Mouse (Mus musculus) kidney, postnatal 0 days (tissue): ENCODE results near the gene Itih4. TPM values are rescaled to one million over a fixed set of nuclear protein-coding genes. Genes with fewer than 3 reads are reported as not detected.

Experiments used
- ATAC-seq: fragments of 200-750 bp; cut with Nextera tagmentation; replicated peaks from 2 replicates; pipeline ENCODE4 v1.8.0; 2017; ENCODE audit warnings: low read depth, moderate number of reproducible peaks, moderate TSS enrichment, moderate library complexity; ENCODE audit not compliant: low FRiP score
- DNase-seq: peaks from one replicate; pipeline ENCODE4 v3.0.0-alpha.2; 2016; ENCODE audit warnings: low spot score
- H3K27ac ChIP-seq: fragments of 300-500 bp; sonication (generic); 2 replicates; pipeline ENCODE4 v1.5.1; 2014; ENCODE audit warnings: mild to moderate bottlenecking
- H3K27me3 ChIP-seq: fragments of 300-500 bp; sonication (generic); 2 replicates; pipeline ENCODE4 v1.6.1; 2014; ENCODE audit warnings: low read length, mixed read lengths; ENCODE audit not compliant: insufficient read depth
- H3K36me3 ChIP-seq: fragments of 300-500 bp; sonication (generic); 2 replicates; pipeline ENCODE4 v1.6.1; 2014; ENCODE audit warnings: low read length, mixed read lengths; ENCODE audit not compliant: insufficient read depth
- H3K4me1 ChIP-seq: fragments of 300-500 bp; sonication (generic); replicated peaks from 2 replicates; pipeline ENCODE4 v1.6.1; 2014; ENCODE audit warnings: antibody characterized with exemption, low read length, mixed read lengths; ENCODE audit not compliant: insufficient read depth
- H3K4me2 ChIP-seq: fragments of 300-500 bp; sonication (generic); 2 replicates; pipeline ENCODE4 v1.6.1; 2014; ENCODE audit warnings: mild to moderate bottlenecking, low read length, moderate library complexity, mixed read lengths
- H3K4me3 ChIP-seq: fragments of 300-500 bp; sonication (generic); replicated peaks from 2 replicates; pipeline ENCODE4 v1.5.1; 2014; ENCODE audit warnings: low read depth, low read length
- H3K9ac ChIP-seq: fragments of 300-500 bp; sonication (generic); 2 replicates; pipeline ENCODE4 v1.6.1; 2014; ENCODE audit warnings: low read depth, low read length
- H3K9me3 ChIP-seq: fragments of 300-500 bp; sonication (generic); replicated peaks from 2 replicates; pipeline ENCODE4 v1.6.1; 2016; ENCODE audit warnings: low read length, inconsistent platforms, mixed read lengths
- CTCF ChIP-seq: IDR thresholded peaks from 2 replicates; pipeline ENCODE4 v1.5.1; 2016; ENCODE audit warnings: antibody characterized with exemption, low read depth, mild to moderate bottlenecking, moderate library complexity
- WGBS: fragments of 180-500 bp; shearing (Covaris S2); extraction: QIAGEN DNeasy Blood & Tissue Kit; methylation state at CpG from one replicate; pipeline ENCODE4 v1.1.7; 2014; 5-methylcytosine and 5-hydroxymethylcytosine counted together
- polyA plus RNA-seq: library from polyadenylated mRNA; unstranded; fragments of >200 nt; fragmentation: Nextera tagmentation; extraction: Ambion mirVana; gene quantifications from 2 replicates; pipeline ENCODE4 v1.2.1, GENCODE M21; 2015

The Itih4 gene
- polyA plus RNA-seq, 1 experiment from 2014 or later = 0.17 TPM

DNA sequence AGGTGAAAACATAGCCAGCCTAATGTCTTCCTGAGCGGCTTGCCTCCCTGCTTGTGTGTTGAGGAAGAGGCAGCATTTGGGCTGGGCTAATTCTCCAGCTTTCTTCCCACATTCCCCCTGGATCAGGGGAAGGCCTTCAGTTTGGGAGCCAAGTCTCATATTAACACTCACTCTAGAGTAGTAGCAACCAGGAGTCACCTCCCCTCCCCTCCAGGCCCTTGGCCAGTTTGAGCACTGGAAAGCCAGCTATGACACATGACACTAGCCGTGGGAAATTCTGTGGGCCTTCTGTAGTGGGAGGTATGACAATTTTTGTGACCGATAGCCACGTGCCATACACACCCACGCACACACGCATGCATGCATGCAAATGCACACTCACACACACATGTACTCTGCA, 19.7 kb downstream of the Itih4 start:
- H3K4me1 ChIP-seq = no peaks in the 10 kb centered on the region
- H3K27ac ChIP-seq = no peak overlapping the region
- ATAC-seq = no peak
- H3K9me3 ChIP-seq = no peaks in the 10 kb centered on the region
- no peaks in the 10 kb centered on the region for H3K36me3 ChIP-seq
- H3K4me2 ChIP-seq = no peak overlapping the region
- no peak for TF ChIP-seq CTCF
- H3K27me3 ChIP-seq = no peaks in the 10 kb centered on the region
- no peak overlapping the region for H3K4me3 ChIP-seq
- 91% methylated on average over 6 of the region's 6 CpGs for WGBS
- H3K9ac ChIP-seq = no peak overlapping the region
- DNase-seq = no peak

DNA sequence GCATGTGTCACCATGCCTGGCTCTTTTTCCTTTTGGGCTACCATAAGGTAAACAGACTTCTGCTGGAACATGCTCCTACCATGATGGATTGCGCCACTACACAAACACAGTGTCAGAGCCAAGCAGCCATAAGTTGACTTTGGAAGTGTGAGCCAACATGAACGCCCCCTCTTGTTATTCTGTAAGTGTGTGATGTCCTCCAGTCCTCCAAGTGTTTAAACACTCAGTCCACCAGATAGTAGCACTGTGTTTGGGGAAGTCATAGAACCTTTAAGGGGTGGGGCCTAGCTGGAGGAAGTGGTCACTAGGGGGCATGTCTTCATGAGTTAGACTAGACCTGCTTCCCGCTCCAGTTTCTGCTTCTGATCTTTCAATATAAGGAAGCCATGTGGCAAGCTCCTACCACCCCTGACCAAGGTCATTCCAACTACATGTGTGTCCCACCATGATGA, 21.6 kb downstream of the Itih4 start:
- WGBS = 63% methylated on average over 3 of the region's 3 CpGs
- Histone ChIP-seq H3K27ac (no peak overlapping the region), H3K9ac (no peak overlapping the region), H3K4me2 (no peak overlapping the region), H3K4me3 (no peak overlapping the region), H3K36me3 (no peaks in the 10 kb centered on the region), H3K27me3 (no peaks in the 10 kb centered on the region), H3K4me1 (0 out of 2 replicates have a peak, but pooled peaks cover under 1% of the 10 kb centered on the region), H3K9me3 (no peaks in the 10 kb centered on the region)
- DNase-seq = peak; percentile 32
- ATAC-seq = no peak
- TF ChIP-seq CTCF = no peak

DNA sequence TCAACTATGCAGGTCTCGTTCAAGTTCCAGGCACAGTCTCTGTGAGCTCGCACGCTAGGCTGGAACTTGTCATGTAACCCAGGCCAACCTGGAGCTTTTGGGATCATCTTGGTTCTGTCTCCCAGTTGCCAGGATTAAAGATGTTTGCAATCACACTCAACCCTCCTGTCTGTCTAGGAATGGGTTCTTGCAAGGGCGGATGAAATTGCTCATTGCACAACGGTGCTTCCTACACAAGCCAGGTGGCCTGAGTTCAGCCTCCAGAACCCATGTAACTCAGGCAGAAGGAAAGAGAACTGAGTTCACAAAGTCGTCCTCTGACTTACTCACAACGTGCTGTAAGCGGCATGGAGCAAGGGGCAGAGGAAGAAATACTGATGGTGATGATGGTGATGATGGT, 24.9 kb downstream of the Itih4 start:
- no peaks in the 10 kb centered on the region for H3K36me3 ChIP-seq
- DNase-seq (no peak), ATAC-seq (no peak)
- 90% methylated on average over 8 of the region's 8 CpGs for WGBS
- H3K4me2 ChIP-seq = no peak overlapping the region
- H3K9ac ChIP-seq = no peak overlapping the region
- no peak overlapping the region for H3K27ac ChIP-seq
- 0 out of 2 replicates have a peak, but pooled peaks cover 5% of the 10 kb centered on the region for H3K4me1 ChIP-seq
- no peaks in the 10 kb centered on the region for H3K27me3 ChIP-seq
- no peak for TF ChIP-seq CTCF
- no peak overlapping the region for H3K4me3 ChIP-seq
- H3K9me3 ChIP-seq = no peaks in the 10 kb centered on the region

DNA sequence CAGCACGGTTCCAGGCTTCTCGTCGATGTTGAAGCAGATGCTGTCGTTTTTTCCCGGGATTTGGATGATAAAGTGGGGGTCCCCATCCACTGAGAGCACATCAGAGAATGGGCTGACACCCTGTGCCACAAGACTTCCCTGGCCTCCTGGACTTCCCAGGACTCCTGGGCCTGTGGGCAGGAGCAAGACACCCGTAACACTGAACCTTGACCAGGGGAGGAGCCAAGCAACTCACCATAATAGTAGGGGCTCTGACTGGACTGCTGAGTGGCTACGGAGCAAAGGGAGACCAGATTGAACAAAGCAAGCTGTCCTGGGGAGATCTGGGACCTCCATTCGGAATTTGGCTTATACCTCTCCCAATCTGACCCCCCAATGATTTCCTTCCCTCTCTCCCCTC, 26.4 kb downstream of the Itih4 start:
- no peak overlapping the region for H3K9ac ChIP-seq
- no peaks in the 10 kb centered on the region for H3K27me3 ChIP-seq
- no peak overlapping the region for H3K27ac ChIP-seq
- WGBS = 83% methylated on average over 8 of the region's 8 CpGs
- no peaks in the 10 kb centered on the region for H3K36me3 ChIP-seq
- TF ChIP-seq CTCF = no peak
- no peak overlapping the region for H3K4me2 ChIP-seq
- no peak overlapping the region for H3K4me3 ChIP-seq
- peak; percentile 69; the same call in 1 of the 2 replicates for ATAC-seq
- 0 out of 2 replicates have a peak, but pooled peaks cover 5% of the 10 kb centered on the region for H3K4me1 ChIP-seq
- no peak for DNase-seq
- H3K9me3 ChIP-seq = no peaks in the 10 kb centered on the region

DNA sequence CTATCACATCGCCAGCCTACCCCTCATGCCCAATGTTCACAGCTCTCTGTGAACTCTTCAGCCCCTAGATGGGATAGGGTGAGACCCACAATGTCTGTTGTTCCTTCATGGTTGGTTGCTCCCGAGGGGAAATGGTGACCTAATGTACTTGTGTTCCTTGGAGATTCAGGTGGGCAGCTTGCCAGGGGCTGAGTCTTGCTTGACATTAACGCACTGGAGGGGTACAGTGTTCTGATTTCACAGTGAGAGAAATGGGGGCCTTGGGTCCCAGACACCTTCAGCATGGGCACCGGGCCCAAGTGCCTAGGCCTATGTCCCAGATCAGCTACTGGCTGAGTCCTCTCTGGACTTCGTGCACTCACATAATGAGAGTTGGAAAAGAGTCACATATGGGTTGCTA, 27.1 kb downstream of the Itih4 start:
- 0 out of 2 replicates have a peak, but pooled peaks cover 5% of the 10 kb centered on the region for H3K4me1 ChIP-seq
- H3K4me2 ChIP-seq = no peak overlapping the region
- no peak for TF ChIP-seq CTCF
- no peak for DNase-seq
- no peaks in the 10 kb centered on the region for H3K36me3 ChIP-seq
- no peak overlapping the region for H3K4me3 ChIP-seq
- no peak overlapping the region for H3K27ac ChIP-seq
- no peak overlapping the region for H3K9ac ChIP-seq
- WGBS = 68% methylated on average over 5 of the region's 5 CpGs
- no peaks in the 10 kb centered on the region for H3K9me3 ChIP-seq
- no peaks in the 10 kb centered on the region for H3K27me3 ChIP-seq
- no peak for ATAC-seq

DNA sequence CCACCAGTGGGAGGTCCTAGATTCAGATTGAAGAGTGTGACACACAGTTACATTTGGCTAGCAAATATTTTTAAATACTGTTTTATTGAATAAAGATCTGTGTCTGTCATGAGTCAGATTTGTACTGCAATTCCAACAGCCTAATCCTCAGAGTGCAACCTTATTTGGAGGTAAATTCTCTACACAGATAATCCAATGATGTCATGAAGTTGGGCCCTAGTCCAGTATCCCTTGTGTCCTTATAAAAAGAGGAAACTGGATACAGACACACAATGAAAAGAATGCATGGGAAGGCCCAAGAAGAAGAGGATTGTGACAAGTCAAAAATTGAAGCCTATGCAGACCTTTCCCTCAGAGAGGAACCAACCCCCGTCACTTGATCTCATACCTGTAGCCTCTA, 30.2 kb downstream of the Itih4 start:
- DNase-seq (no peak), ATAC-seq (no peak)
- Histone ChIP-seq H3K27ac (no peak overlapping the region), H3K27me3 (no peaks in the 10 kb centered on the region), H3K9ac (no peak overlapping the region), H3K4me3 (no peak overlapping the region), H3K4me2 (no peak overlapping the region), H3K9me3 (no peaks in the 10 kb centered on the region), H3K36me3 (no peaks in the 10 kb centered on the region), H3K4me1 (0 out of 2 replicates have a peak, but pooled peaks cover 5% of the 10 kb centered on the region)
- TF ChIP-seq CTCF = no peak
- 78% methylated on average over 1 of the region's 1 CpGs for WGBS

DNA sequence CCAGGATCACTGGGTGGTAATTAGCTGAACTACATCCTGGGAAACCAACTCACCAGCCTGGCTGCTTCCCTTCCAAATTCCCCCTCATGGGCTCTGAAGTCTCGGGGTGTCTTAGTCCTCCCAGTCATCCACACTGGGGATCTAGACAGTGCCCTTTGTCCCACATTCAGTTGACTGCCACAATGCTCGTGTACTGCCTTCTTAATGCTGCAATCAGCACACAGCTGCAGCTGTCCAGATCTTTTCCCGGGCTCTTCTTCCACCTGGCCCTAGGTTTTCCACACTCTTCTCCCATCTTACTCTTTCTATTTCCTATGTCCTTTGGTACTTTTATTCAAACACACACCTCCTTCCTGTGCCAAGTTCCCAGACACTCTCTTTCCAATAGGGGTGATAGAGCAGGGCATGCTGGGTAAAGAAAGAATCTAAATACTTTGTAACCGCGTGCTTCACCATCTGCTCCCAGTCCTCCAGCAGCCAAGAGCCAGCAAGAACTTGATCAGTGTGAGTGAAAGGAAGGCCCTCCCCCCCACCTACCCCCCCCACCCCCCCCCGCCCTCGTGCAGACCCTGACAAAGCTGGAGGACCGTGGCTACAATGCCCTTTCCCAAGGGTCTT, 35.9 kb downstream of the Itih4 start:
- no peaks in the 10 kb centered on the region for H3K27me3 ChIP-seq
- no peak overlapping the region for H3K4me2 ChIP-seq
- DNase-seq (no peak), ATAC-seq (no peak)
- no peak overlapping the region for H3K27ac ChIP-seq
- H3K36me3 ChIP-seq = no peaks in the 10 kb centered on the region
- H3K9me3 ChIP-seq = no peaks in the 10 kb centered on the region
- no peak overlapping the region for H3K9ac ChIP-seq
- TF ChIP-seq CTCF = no peak
- 57% methylated on average over 8 of the region's 8 CpGs for WGBS
- no peaks in the 10 kb centered on the region for H3K4me1 ChIP-seq
- no peak overlapping the region for H3K4me3 ChIP-seq
